Mouse (Mus musculus) C2C12 (cell line): ENCODE measurements around the gene Aurkaip1. TPM values are rescaled to one million over a fixed set of nuclear protein-coding genes. Genes with fewer than 3 reads are reported as not detected.

Experiments used
- H3K27me3 ChIP-seq: one replicate; pipeline ENCODE4 v1.6.1; 2011; ENCODE audit not compliant: control insufficient read depth, insufficient read depth, insufficient read length
- H3K36me3 ChIP-seq: one replicate; pipeline ENCODE4 v1.6.1; 2011; ENCODE audit not compliant: control insufficient read depth, insufficient read depth
- H3K4me3 ChIP-seq: one replicate; pipeline ENCODE4 v1.5.1; 2011; ENCODE audit warnings: mild to moderate bottlenecking, control low read depth; ENCODE audit not compliant: poor library complexity, insufficient read depth, severe bottlenecking
- H3K79me2 ChIP-seq: one replicate; pipeline ENCODE4 v1.6.1; 2011; ENCODE audit not compliant: control insufficient read depth, insufficient read depth
- H3K79me3 ChIP-seq: one replicate; pipeline ENCODE4 v1.6.1; 2011; ENCODE audit warnings: low read depth, control low read depth
- H3ac ChIP-seq: one replicate; pipeline ENCODE3; 2011; ENCODE audit warnings: low read depth; ENCODE audit not compliant: control insufficient read depth, insufficient read length
- CEBPB ChIP-seq: IDR thresholded peaks from one replicate; pipeline ENCODE4 v1.6.1; 2011; ENCODE audit warnings: low read depth, mild to moderate bottlenecking, control low read depth, moderate library complexity
- CTCF ChIP-seq: IDR thresholded peaks from one replicate; pipeline ENCODE4 v1.5.1; 2011; ENCODE audit not compliant: control insufficient read depth, insufficient read depth, insufficient read length
- FOSL1 ChIP-seq: IDR thresholded peaks from one replicate; pipeline ENCODE4 v1.8.0; 2011; ENCODE audit warnings: mild to moderate bottlenecking, low read length; ENCODE audit not compliant: poor library complexity, insufficient read depth, severe bottlenecking
- MAX ChIP-seq: IDR thresholded peaks from one replicate; pipeline ENCODE4 v1.6.1; 2011; ENCODE audit warnings: mild to moderate bottlenecking, control low read depth
- MYOD1 ChIP-seq: IDR thresholded peaks from one replicate; pipeline ENCODE4 v1.6.1; 2011; ENCODE audit warnings: low read depth; ENCODE audit not compliant: control insufficient read depth, insufficient read length
- MYOG ChIP-seq: IDR thresholded peaks from one replicate; pipeline ENCODE4 v1.6.1; 2011; ENCODE audit not compliant: control insufficient read depth, insufficient read length; ENCODE audit errors: extremely low read depth
- USF1 ChIP-seq: IDR thresholded peaks from one replicate; pipeline ENCODE4 v1.6.1; 2011; ENCODE audit warnings: low read depth, mild to moderate bottlenecking, control low read depth, moderate library complexity
- long read RNA-seq, 2 experiments: library from polyadenylated mRNA; unstranded; transcript quantifications; one replicate each; pipeline ENCODE4 v2.0.0; 2019 to 2020
- polyA plus RNA-seq: library from polyadenylated mRNA; unstranded; fragments of >200 nt; fragmentation: generic; extraction: Trizol; gene quantifications from one replicate; pipeline ENCODE4 v1.2.1, GENCODE M21; 2012; ENCODE audit warnings: missing spikeins

Gene Aurkaip1
- 140 TPM for polyA plus RNA-seq
- long read RNA-seq, experiment 1, transcript Aurkaip1-201 (4 exons, 1,159 nt), result major isoform, 123 of 169 reads
- long read RNA-seq, experiment 1, transcript Aurkaip1-202 (4 exons, 773 nt), result minor isoform, 15 of 169 reads
- long read RNA-seq, experiment 1, transcript Aurkaip1-203 (3 exons, 1,029 nt), result minor isoform, 12 of 169 reads
- long read RNA-seq, experiment 1, partial matches to known transcripts, result 11 of 169 reads
- long read RNA-seq, experiment 1, other reads (novel, unspliced or antisense), result 8 of 169 reads
- long read RNA-seq, experiment 2, transcript Aurkaip1-201 (4 exons, 1,159 nt), result major isoform, 17 of 24 reads
- long read RNA-seq, experiment 2, partial matches to known transcripts, result 0 of 24 reads
- long read RNA-seq, experiment 2, other reads (novel, unspliced or antisense), result 2 of 24 reads

DNA sequence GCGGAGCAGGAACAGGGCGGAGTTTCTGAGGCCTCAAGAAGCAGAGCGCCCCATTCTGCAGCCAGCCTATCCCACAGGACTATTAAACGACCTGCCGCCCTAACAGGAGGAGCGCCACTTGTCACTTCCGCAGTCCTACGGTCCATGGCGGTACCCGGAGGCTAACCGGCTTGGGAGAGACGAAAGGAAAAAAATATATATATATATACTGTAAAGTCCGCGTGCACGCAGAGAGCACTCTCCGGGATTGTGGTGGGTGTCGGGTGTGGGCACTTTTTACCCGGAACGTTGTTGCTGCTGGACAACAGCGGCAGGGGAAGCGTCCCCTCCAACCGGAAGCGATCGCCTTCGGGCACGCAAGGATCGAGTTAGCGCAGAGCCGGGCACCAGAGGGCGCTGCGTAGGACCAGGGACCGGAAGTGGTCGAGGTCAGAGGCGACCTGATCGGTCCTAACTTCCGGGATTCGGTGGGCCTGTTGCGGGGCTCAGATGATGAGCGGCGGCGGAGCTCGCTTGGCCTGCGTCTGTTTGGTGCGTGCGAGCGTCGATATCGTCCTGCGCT is at the start of gene Aurkaip1:
Aurkaip1 (plus strand) TSS at position 68 of the 562 bp plus-strand sequence.
- Histone ChIP-seq H3K79me3 (peaks cover 16% of the 10 kb centered on the region), H3K79me2 (peaks cover 19% of the 10 kb centered on the region), H3ac (peak within 1 kb of the TSS; percentile 93), H3K27me3 (no peaks in the 10 kb centered on the region), H3K36me3 (peaks cover 29% of the 10 kb centered on the region), H3K4me3 (peak within 1 kb of the TSS; percentile 74)
- TF ChIP-seq MYOD1 (no peak), MAX (peak; percentile 37), CTCF (peak; percentile 94), USF1 (no peak), FOSL1 (no peak), MYOG (no peak), CEBPB (no peak)

DNA sequence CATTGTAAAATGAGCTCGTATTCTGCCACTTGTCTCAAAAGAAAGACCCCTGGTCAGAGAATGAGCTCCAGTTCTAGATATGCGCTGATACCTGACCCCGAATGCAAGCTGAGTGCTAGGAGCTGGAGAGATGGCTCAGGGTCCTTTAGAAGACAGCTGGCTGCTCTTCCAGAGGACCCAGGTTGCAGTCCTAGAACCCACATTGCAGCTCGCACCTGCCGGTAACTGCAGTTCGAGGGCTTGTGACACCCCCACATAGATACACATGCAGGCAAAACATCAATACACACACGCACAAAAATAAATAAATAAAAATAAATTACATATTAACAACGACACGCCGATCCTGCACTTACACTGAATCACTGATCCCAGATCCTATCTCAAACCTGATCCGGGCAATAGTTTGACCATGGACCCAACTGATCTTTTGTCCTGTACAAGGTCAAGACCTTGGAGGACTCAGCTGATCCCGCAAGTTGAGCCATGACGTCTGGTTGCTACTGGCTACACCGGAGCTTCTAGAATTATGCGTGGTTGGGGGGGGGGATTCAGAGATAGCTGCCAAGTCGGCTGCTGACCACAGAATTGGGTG is 47.5 kb upstream of the Aurkaip1 start:
- TF ChIP-seq CTCF, result no peak
- H3K27me3 ChIP-seq, result no peaks in the 10 kb centered on the region
- no peaks in the 10 kb centered on the region for H3K36me3 ChIP-seq
- H3K79me3 ChIP-seq, result no peaks in the 10 kb centered on the region
- peak overlapping the region; percentile 26 for H3K4me3 ChIP-seq
- H3K79me2 ChIP-seq, result no peaks in the 10 kb centered on the region
- peak overlapping the region; percentile 0 for H3ac ChIP-seq

DNA sequence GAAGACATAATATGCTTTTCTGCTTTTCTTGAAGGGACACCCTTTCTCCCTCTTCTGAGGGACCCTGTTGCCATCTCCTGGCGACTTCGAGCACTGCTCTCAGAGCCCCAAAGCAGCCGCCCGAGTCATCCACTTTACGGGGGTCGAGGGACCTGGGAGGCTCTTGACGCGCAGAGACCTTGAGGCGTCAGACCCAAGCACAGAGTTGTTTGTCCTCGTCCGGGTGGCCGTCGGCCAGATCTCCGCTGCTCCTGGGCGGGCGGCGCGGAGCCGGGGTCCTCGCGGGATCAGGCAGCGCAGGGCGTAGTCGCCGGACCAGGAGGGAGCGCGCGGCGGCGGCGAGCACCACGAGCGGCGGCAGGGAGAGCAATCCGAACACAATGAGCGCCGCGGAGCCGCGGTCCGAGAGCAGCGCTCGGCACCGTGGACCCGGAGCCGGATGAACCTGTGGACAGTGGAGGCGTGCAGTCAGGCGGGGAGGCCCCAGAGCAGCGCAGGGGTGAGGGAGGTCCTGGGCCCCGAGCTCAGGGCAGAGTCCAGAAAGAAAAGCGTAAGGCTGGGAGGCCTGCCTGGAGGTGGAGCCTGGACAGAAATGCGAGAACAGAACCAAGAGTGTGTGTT is 46.9 kb upstream of the Aurkaip1 start:
- no peaks in the 10 kb centered on the region for H3K79me3 ChIP-seq
- H3ac ChIP-seq, result peak overlapping the region; percentile 87
- H3K27me3 ChIP-seq, result no peaks in the 10 kb centered on the region
- H3K79me2 ChIP-seq, result no peaks in the 10 kb centered on the region
- H3K36me3 ChIP-seq, result no peaks in the 10 kb centered on the region
- no peak for TF ChIP-seq CTCF
- TF ChIP-seq MAX, result no peak
- no peak for TF ChIP-seq MYOG
- TF ChIP-seq MYOD1, result no peak
- TF ChIP-seq CEBPB, result no peak
- no peak for TF ChIP-seq USF1
- no peak for TF ChIP-seq FOSL1
- peak overlapping the region; percentile 26 for H3K4me3 ChIP-seq

- no peaks in the 10 kb centered on the region for H3K79me3 ChIP-seq
- no peaks in the 10 kb centered on the region for H3K79me2 ChIP-seq
- H3K4me3 ChIP-seq, result no peak overlapping the region
- TF ChIP-seq MYOD1 (no peak), MAX (no peak), USF1 (no peak), FOSL1 (no peak), CTCF (no peak), MYOG (no peak), CEBPB (no peak)
- no peak overlapping the region for H3ac ChIP-seq
- H3K36me3 ChIP-seq, result no peaks in the 10 kb centered on the region
- H3K27me3 ChIP-seq, result no peaks in the 10 kb centered on the region
These were observed 45.8 kb upstream of the Aurkaip1 start for GRCm38 (mm10) chr4:155785246-155785645.

GRCm38 (mm10) chr4:155785819-155786218 is 45.3 kb upstream of the Aurkaip1 start, which contains the start of gene Tmem88b:
TSS of gene Tmem88b (minus strand) at chr4:155785874.
- TF ChIP-seq USF1 (no peak), CEBPB (no peak), MYOD1 (no peak), FOSL1 (no peak), CTCF (no peak), MAX (no peak), MYOG (no peak)
- H3ac ChIP-seq, result no peak within 1 kb of the TSS
- peaks cover 2% of the 10 kb centered on the region for H3K27me3 ChIP-seq
- H3K79me3 ChIP-seq, result no peaks in the 10 kb centered on the region
- no peak within 1 kb of the TSS for H3K4me3 ChIP-seq
- no peaks in the 10 kb centered on the region for H3K36me3 ChIP-seq
- H3K79me2 ChIP-seq, result no peaks in the 10 kb centered on the region
